Comparison of ENCODE assay signal across 8 mouse cellular contexts in genomic region chr1:131207531-131207930, GRCm38 (mm10). TPM values are rescaled to one million over a fixed set of nuclear protein-coding genes. Genes with fewer than 3 reads are reported as not detected.
DNase-seq lines count a peak whose midpoint lies in the region; ATAC-seq and TF ChIP-seq lines count a peak whose summit lies in the region.

No protein-coding gene starts in this region.

- TF ChIP-seq CTCF in lung, postnatal 0 days (IDR thresholded peaks at IDR 0.05): peak; percentile 78

- peak; percentile 83 for DNase-seq in urinary bladder, postnatal 14 days (ENCODE audit: low spot score)
- DNase-seq in urinary bladder, adult 18-20 months (ENCODE audit: low spot score in 2 of 2): no peak
- DNase-seq in cerebellum, postnatal 10 days: peak; percentile 93
- DNase-seq in gastrocnemius, postnatal 25 days: peak; percentile 36
- peak; percentile 50 for DNase-seq in kidney, adult 18-20 months
- DNase-seq in lung, postnatal 0 days (ENCODE audit: low spot score): peak; percentile 75
- peak; percentile 52 for DNase-seq in ovary, postnatal 10 days (ENCODE audit: low spot score)
- peak; percentile 93 for DNase-seq in thymus, postnatal 14 days

- no peak overlapping the region for H3K4me2 ChIP-seq in lung, postnatal 0 days (replicated peaks; ENCODE audit: low read depth, low read length)

- H3K9ac ChIP-seq in lung, postnatal 0 days (replicated peaks; ENCODE audit: low read depth): no peak overlapping the region

- H3K27me3 ChIP-seq in lung, postnatal 0 days (replicated peaks; ENCODE audit: insufficient read depth, low read length): no peaks in the 10 kb centered on the region

- H3K4me1 ChIP-seq in lung, postnatal 0 days (ENCODE audit: insufficient read depth, low read depth, low read length): no peaks in the 10 kb centered on the region

- H3K27ac ChIP-seq in lung, postnatal 0 days (ENCODE audit: low read length): no peak overlapping the region

- H3K4me3 ChIP-seq in lung, postnatal 0 days (ENCODE audit: low read depth, low read length): no peak overlapping the region

- no peaks in the 10 kb centered on the region for H3K9me3 ChIP-seq in lung, postnatal 0 days (ENCODE audit: low read length)

- H3K36me3 ChIP-seq in lung, postnatal 0 days (ENCODE audit: insufficient read depth, low read length): no peaks in the 10 kb centered on the region

- ATAC-seq in lung, postnatal 0 days: peak; percentile 43; the same call in 1 of the 2 replicates

- WGBS in lung, postnatal 0 days: 5% methylated on average over 5 of the region's 5 CpGs

- TF ChIP-seq EP300 in lung, postnatal 0 days (IDR thresholded peaks at IDR 0.05): no peak

RNA-seq across cellular contexts. Expression of gene Rassf5, which starts 37.5 kb away (rescaled TPM):
- total RNA-seq in gastrocnemius, postnatal 25 days (2021): under 1 TPM; 0.70 to 0.90 TPM
- polyA plus RNA-seq in lung, postnatal 0 days (2015; fragmentation: Nextera tagmentation; extraction: Ambion mirVana): 7.5 and 8.3 TPM in 2 replicates

RNA-seq across cellular contexts. Expression of gene Eif2d, which starts 54.5 kb away (rescaled TPM):
- total RNA-seq in gastrocnemius, postnatal 25 days (2021): 10 to 100 TPM; 25.8 to 30.0 TPM
- 36.3 and 42.5 TPM in 2 replicates for polyA plus RNA-seq in lung, postnatal 0 days (2015; fragmentation: Nextera tagmentation; extraction: Ambion mirVana)

Comparison
In these comparisons a context has a peak if more than half of its experiments do, and no peak if none do; other contexts are left out.
1. DNase-seq: peak in urinary bladder, postnatal 14 days (single experiment), cerebellum, postnatal 10 days (2 of 2), gastrocnemius, postnatal 25 days (single experiment), kidney, adult 18-20 months (single experiment), lung, postnatal 0 days (single experiment), ovary, postnatal 10 days (single experiment) and thymus, postnatal 14 days (single experiment); none in urinary bladder, adult 18-20 months (0 of 2).